Mouse (Mus musculus): ENCODE results near the gene Fam83d. TPM values are rescaled to one million over a fixed set of nuclear protein-coding genes. Genes with fewer than 3 reads are reported as not detected.
"Not testable (repeated sequence)": the region's sequence is repeated elsewhere in the genome, so short reads cannot be mapped to it uniquely, and the experiment has no call there.

The Fam83d gene
- total and polyA plus RNA-seq, 2 experiments from 2014 or later, result 5.4 to 6.3 TPM

- DNase-seq (peak; percentile 70), ATAC-seq (peak; percentile 65)
- Histone ChIP-seq H3K36me3 (ENCODE audit: insufficient read depth) (no peaks in the 10 kb centered on the region), H3K4me1 (ENCODE audit: insufficient read depth) (0 out of 2 replicates have a peak, but pooled peaks cover 4% of the 10 kb centered on the region), H3K27ac (ENCODE audit: low read depth, low read length) (peak overlapping the region; percentile 45), H3K9ac (no peak overlapping the region), H3K4me2 (ENCODE audit: low read depth) (no peak overlapping the region), H3K27me3 (ENCODE audit: insufficient read depth, low read length) (no peaks in the 10 kb centered on the region), H3K9me3 (ENCODE audit: low read length) (no peaks in the 10 kb centered on the region), H3K4me3 (ENCODE audit: low read depth, low read length) (no peak overlapping the region)
- WGBS, result 55% methylated on average over 7 of the region's 7 CpGs
- TF ChIP-seq CTCF (IDR thresholded peaks at IDR 0.05; ENCODE audit: low read depth), result no peak
Measured at GRCm38 (mm10) chr2:158734500-158735152, 33.3 kb upstream of the Fam83d start.

DNA sequence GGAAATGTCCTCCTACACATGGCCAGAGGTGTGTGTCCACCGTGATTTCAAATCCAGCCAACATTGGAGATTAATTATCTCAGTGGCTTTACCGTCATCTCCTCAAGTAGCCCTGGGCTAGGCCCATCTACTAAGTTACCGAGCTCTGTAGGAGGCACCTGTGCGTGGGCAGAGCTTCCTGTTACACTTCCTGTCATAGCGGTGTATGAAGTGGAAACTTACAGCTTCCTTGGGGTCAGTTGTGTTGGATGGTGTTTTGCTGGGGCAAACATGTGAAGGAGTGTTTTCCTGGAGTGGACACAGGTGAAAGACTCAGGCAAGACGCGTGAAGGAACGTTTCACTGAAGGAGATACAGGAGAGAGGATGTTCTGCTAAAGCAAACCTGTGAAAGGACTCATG, 32.6 kb upstream of the Fam83d start:
- H3K9ac ChIP-seq, result no peak overlapping the region
- H3K27ac ChIP-seq (ENCODE audit: low read depth, low read length), result no peak overlapping the region
- TF ChIP-seq CTCF (IDR thresholded peaks at IDR 0.05; ENCODE audit: low read depth), result no peak
- H3K4me2 ChIP-seq (ENCODE audit: low read depth), result no peak overlapping the region
- DNase-seq (no peak), ATAC-seq (no peak)
- no peak overlapping the region for H3K4me3 ChIP-seq (ENCODE audit: low read depth, low read length)
- H3K27me3 ChIP-seq (ENCODE audit: insufficient read depth, low read length), result no peaks in the 10 kb centered on the region
- H3K36me3 ChIP-seq (ENCODE audit: insufficient read depth), result no peaks in the 10 kb centered on the region
- H3K9me3 ChIP-seq (ENCODE audit: low read length), result no peaks in the 10 kb centered on the region
- WGBS, result 92% methylated on average over 8 of the region's 8 CpGs
- 0 out of 2 replicates have a peak, but pooled peaks cover 4% of the 10 kb centered on the region for H3K4me1 ChIP-seq (ENCODE audit: insufficient read depth)

GRCm38 (mm10) chr2:158736247-158736646, 31.6 kb upstream of the Fam83d start:
- H3K4me3 ChIP-seq (ENCODE audit: low read depth, low read length); H3K4me2 ChIP-seq (ENCODE audit: low read depth); H3K27me3 ChIP-seq (ENCODE audit: insufficient read depth, low read length); H3K9me3 ChIP-seq (ENCODE audit: low read length); DNase-seq; H3K9ac ChIP-seq; H3K36me3 ChIP-seq (ENCODE audit: insufficient read depth); H3K4me1 ChIP-seq (ENCODE audit: insufficient read depth); ATAC-seq; H3K27ac ChIP-seq (ENCODE audit: low read depth, low read length): not testable (repeated sequence)
- 88% methylated on average over 4 of the region's 4 CpGs for WGBS

GRCm38 (mm10) chr2:158738591-158738990, 29.3 kb upstream of the Fam83d start:
- H3K4me2 ChIP-seq (ENCODE audit: low read depth), result no peak overlapping the region
- H3K36me3 ChIP-seq (ENCODE audit: insufficient read depth), result peaks cover 12% of the 10 kb centered on the region; the same call in 1 of the 2 replicates
- DNase-seq (no peak), ATAC-seq (0 out of 2 replicates have a peak, but pooled peaks have one; percentile 10)
- H3K9ac ChIP-seq, result no peak overlapping the region
- no peaks in the 10 kb centered on the region for H3K27me3 ChIP-seq (ENCODE audit: insufficient read depth, low read length)
- no peaks in the 10 kb centered on the region for H3K9me3 ChIP-seq (ENCODE audit: low read length)
- TF ChIP-seq CTCF (IDR thresholded peaks at IDR 0.05; ENCODE audit: low read depth), result no peak
- 0 out of 2 replicates have a peak, but pooled peaks cover 4% of the 10 kb centered on the region for H3K4me1 ChIP-seq (ENCODE audit: insufficient read depth)
- H3K27ac ChIP-seq (ENCODE audit: low read depth, low read length), result no peak overlapping the region
- WGBS, result 62% methylated on average over 11 of the region's 11 CpGs
- no peak overlapping the region for H3K4me3 ChIP-seq (ENCODE audit: low read depth, low read length)

GRCm38 (mm10) chr2:158739113-158739512, 28.8 kb upstream of the Fam83d start:
- Histone ChIP-seq H3K9ac (no peak overlapping the region), H3K4me1 (ENCODE audit: insufficient read depth) (0 out of 2 replicates have a peak, but pooled peaks cover 4% of the 10 kb centered on the region), H3K4me2 (ENCODE audit: low read depth) (no peak overlapping the region), H3K4me3 (ENCODE audit: low read depth, low read length) (no peak overlapping the region), H3K27ac (ENCODE audit: low read depth, low read length) (no peak overlapping the region), H3K27me3 (ENCODE audit: insufficient read depth, low read length) (no peaks in the 10 kb centered on the region), H3K36me3 (ENCODE audit: insufficient read depth) (peaks cover 12% of the 10 kb centered on the region; the same call in 1 of the 2 replicates), H3K9me3 (ENCODE audit: low read length) (no peaks in the 10 kb centered on the region)
- TF ChIP-seq CTCF (IDR thresholded peaks at IDR 0.05; ENCODE audit: low read depth), result no peak
- WGBS, result 83% methylated on average over 3 of the region's 3 CpGs
- DNase-seq (no peak), ATAC-seq (no peak)

DNA sequence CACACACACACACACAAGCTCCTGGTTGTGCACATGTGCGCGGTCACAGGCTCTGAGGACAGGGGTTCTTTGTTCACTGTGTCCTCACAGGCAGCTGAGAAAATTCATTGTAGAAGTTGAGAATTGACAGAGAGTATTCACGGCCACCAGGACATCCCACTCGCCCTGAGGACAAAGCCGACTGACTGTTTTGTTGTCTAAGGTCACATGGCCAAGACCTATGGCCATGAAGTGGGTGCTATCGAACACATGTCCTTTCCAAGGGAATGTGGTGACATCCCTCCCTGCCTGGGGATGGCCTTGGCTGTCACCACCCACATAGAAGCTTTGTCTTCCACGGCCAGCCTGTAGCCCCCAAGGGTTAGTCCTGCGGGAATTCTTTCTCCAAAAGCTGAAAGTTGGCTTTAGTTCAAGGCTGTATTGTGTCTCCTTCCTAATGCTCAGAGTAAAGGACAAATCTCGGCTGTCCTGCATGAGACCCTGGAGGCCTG, 26.8 kb upstream of the Fam83d start:
- no peaks in the 10 kb centered on the region for H3K27me3 ChIP-seq (ENCODE audit: insufficient read depth, low read length)
- ATAC-seq (0 out of 2 replicates have a peak, but pooled peaks have one; percentile 6), DNase-seq (no peak)
- H3K4me1 ChIP-seq (ENCODE audit: insufficient read depth), result no peaks in the 10 kb centered on the region
- no peak overlapping the region for H3K4me3 ChIP-seq (ENCODE audit: low read depth, low read length)
- no peak overlapping the region for H3K27ac ChIP-seq (ENCODE audit: low read depth, low read length)
- H3K36me3 ChIP-seq (ENCODE audit: insufficient read depth), result peaks cover 12% of the 10 kb centered on the region; the same call in 1 of the 2 replicates
- H3K9ac ChIP-seq, result no peak overlapping the region
- WGBS, result 45% methylated on average over 9 of the region's 9 CpGs
- no peak for TF ChIP-seq CTCF (IDR thresholded peaks at IDR 0.05; ENCODE audit: low read depth)
- no peak overlapping the region for H3K4me2 ChIP-seq (ENCODE audit: low read depth)
- H3K9me3 ChIP-seq (ENCODE audit: low read length), result no peaks in the 10 kb centered on the region

GRCm38 (mm10) chr2:158742431-158742830, 25.5 kb upstream of the Fam83d start:
- no peaks in the 10 kb centered on the region for H3K9me3 ChIP-seq (ENCODE audit: low read length)
- no peaks in the 10 kb centered on the region for H3K27me3 ChIP-seq (ENCODE audit: insufficient read depth, low read length)
- no peak; the same call in 1 of the 2 replicates for TF ChIP-seq CTCF (IDR thresholded peaks at IDR 0.05; ENCODE audit: low read depth)
- H3K4me1 ChIP-seq (ENCODE audit: insufficient read depth), result no peaks in the 10 kb centered on the region
- H3K4me2 ChIP-seq (ENCODE audit: low read depth), result no peak overlapping the region
- H3K27ac ChIP-seq (ENCODE audit: low read depth, low read length), result no peak overlapping the region
- peaks cover 12% of the 10 kb centered on the region; the same call in 1 of the 2 replicates for H3K36me3 ChIP-seq (ENCODE audit: insufficient read depth)
- H3K4me3 ChIP-seq (ENCODE audit: low read depth, low read length), result no peak overlapping the region
- ATAC-seq, result no peak
- 77% methylated on average over 5 of the region's 5 CpGs for WGBS
- no peak overlapping the region for H3K9ac ChIP-seq
- no peak for DNase-seq

Data from forebrain, postnatal 0 days (tissue).